Mouse (Mus musculus) limb, embryonic 14.5 days (tissue): ENCODE measurements around the gene Lrp8. TPM values are rescaled to one million over a fixed set of nuclear protein-coding genes. Genes with fewer than 3 reads are reported as not detected.

Source experiments
- ATAC-seq: fragments of 200-750 bp; cut with Nextera tagmentation; 2 replicates; pipeline ENCODE4 v1.8.0; 2017; ENCODE audit warnings: low read depth, moderate number of reproducible peaks, moderate TSS enrichment; ENCODE audit not compliant: low FRiP score
- DNase-seq: peaks from one replicate; pipeline ENCODE4 v3.0.0-alpha.2; 2015; ENCODE audit warnings: low spot score
- H3K27ac ChIP-seq: fragments of 300-500 bp; sonication (generic); replicated peaks from 2 replicates; pipeline ENCODE4 v1.5.1; 2014; ENCODE audit warnings: low read depth, mild to moderate bottlenecking, low read length, moderate library complexity, mixed read lengths
- H3K27me3 ChIP-seq: fragments of 300-500 bp; sonication (generic); 2 replicates; pipeline ENCODE4 v1.6.1; 2014; ENCODE audit warnings: low read length, mixed read lengths; ENCODE audit not compliant: control insufficient read depth, insufficient read depth
- H3K36me3 ChIP-seq: fragments of 300-500 bp; sonication (generic); 2 replicates; pipeline ENCODE4 v1.6.1; 2014; ENCODE audit warnings: mild to moderate bottlenecking, low read length, moderate library complexity, mixed read lengths; ENCODE audit not compliant: control insufficient read depth, insufficient read depth
- H3K4me1 ChIP-seq: fragments of 300-500 bp; sonication (generic); 2 replicates; pipeline ENCODE4 v1.6.1; 2014; ENCODE audit warnings: antibody characterized with exemption, low read length, mixed read lengths; ENCODE audit not compliant: control insufficient read depth, insufficient read depth
- H3K4me2 ChIP-seq: fragments of 300-500 bp; sonication (generic); replicated peaks from 2 replicates; pipeline ENCODE4 v1.6.1; 2014; ENCODE audit warnings: low read depth, mild to moderate bottlenecking, low read length, moderate library complexity; ENCODE audit not compliant: severe bottlenecking
- H3K4me3 ChIP-seq: fragments of 300-500 bp; sonication (generic); replicated peaks from 2 replicates; pipeline ENCODE4 v1.5.1; 2014; ENCODE audit warnings: low read length
- H3K9ac ChIP-seq: fragments of 300-500 bp; sonication (generic); 2 replicates; pipeline ENCODE4 v1.6.1; 2014; ENCODE audit warnings: mild to moderate bottlenecking, low read depth, low read length, moderate library complexity; ENCODE audit not compliant: severe bottlenecking
- H3K9me3 ChIP-seq: fragments of 300-500 bp; sonication (generic); 2 replicates; pipeline ENCODE4 v1.6.1; 2016; ENCODE audit warnings: low read length; ENCODE audit not compliant: control insufficient read depth
- POLR2A ChIP-seq: fragments of 200-500 bp; IDR thresholded peaks from 2 replicates; pipeline ENCODE4 v1.8.0; 2012; ENCODE audit warnings: inconsistent platforms, mild to moderate bottlenecking, moderate library complexity, borderline replicate concordance; ENCODE audit not compliant: insufficient read depth, insufficient read length; ENCODE audit errors: extremely low read depth
- WGBS: fragments of 180-500 bp; shearing (Covaris S2); extraction: QIAGEN DNeasy Blood & Tissue Kit; methylation state at CpG from one replicate; pipeline ENCODE4 v1.1.7; 2014; 5-methylcytosine and 5-hydroxymethylcytosine counted together
- polyA plus RNA-seq, 2 experiments: library from polyadenylated mRNA; depleted of rRNA in 1 of 2; stranded (reverse) in 1 of 2; unstranded in 1 of 2; fragments of >200 nt; fragmentation: Nextera tagmentation in 1 of 2; extraction: Ambion mirVana in 1 of 2; gene quantifications; 2 replicates each; pipeline versions ENCODE4 v1.2.1 to v1.2.3; 2012 to 2014

The Lrp8 gene
- polyA plus RNA-seq, 2 experiments = 3.2 to 10.5 TPM

- no peaks in the 10 kb centered on the region for H3K36me3 ChIP-seq
- ATAC-seq (peak; percentile 69), DNase-seq (peak; percentile 75)
- H3K9ac ChIP-seq = peak overlapping the region; percentile 60
- H3K9me3 ChIP-seq = no peaks in the 10 kb centered on the region
- H3K27ac ChIP-seq = 0 out of 2 replicates have a peak overlapping the region, but pooled peaks have one; percentile 48
- H3K4me2 ChIP-seq = peak overlapping the region; percentile 75
- peaks cover 4% of the 10 kb centered on the region; the same call in 1 of the 2 replicates for H3K27me3 ChIP-seq
- TF ChIP-seq POLR2A = no peak
- peaks cover 8% of the 10 kb centered on the region for H3K4me1 ChIP-seq
- whole genome bisulfite sequencing = 1% methylated on average over 34 of the region's 41 CpGs
- H3K4me3 ChIP-seq = peak overlapping the region; percentile 63
Observed at GRCm38 (mm10) chr4:107801366-107802184, 486 bp upstream of the Lrp8 start.

GRCm38 (mm10) chr4:107802450-107803331, 630 bp downstream of the Lrp8 start:
- whole genome bisulfite sequencing = 0% methylated on average over 44 of the region's 65 CpGs
- H3K27ac ChIP-seq = no peak overlapping the region
- peak overlapping the region; percentile 63 for H3K4me3 ChIP-seq
- peaks cover 8% of the 10 kb centered on the region for H3K4me1 ChIP-seq
- TF ChIP-seq POLR2A = no peak
- no peak for DNase-seq
- peaks cover 4% of the 10 kb centered on the region; the same call in 1 of the 2 replicates for H3K27me3 ChIP-seq
- peak overlapping the region; percentile 60 for H3K9ac ChIP-seq
- H3K4me2 ChIP-seq = peak overlapping the region; percentile 75
- no peaks in the 10 kb centered on the region for H3K36me3 ChIP-seq
- no peaks in the 10 kb centered on the region for H3K9me3 ChIP-seq
- ATAC-seq = no peak

- no peak for TF ChIP-seq POLR2A
- under 1% methylated on average over 36 of the region's 46 CpGs for WGBS
- Histone ChIP-seq H3K9ac (peak overlapping the region; percentile 60), H3K9me3 (no peaks in the 10 kb centered on the region), H3K27me3 (peaks cover 4% of the 10 kb centered on the region; the same call in 1 of the 2 replicates), H3K4me3 (peak overlapping the region; percentile 63), H3K36me3 (no peaks in the 10 kb centered on the region), H3K27ac (no peak overlapping the region), H3K4me2 (peak overlapping the region; percentile 75), H3K4me1 (peaks cover 8% of the 10 kb centered on the region)
- peak; percentile 84 for ATAC-seq
- peak; percentile 79 for DNase-seq
Observed at GRCm38 (mm10) chr4:107803351-107804106, 1.5 kb downstream of the Lrp8 start.

- WGBS = 71% methylated on average over 3 of the region's 3 CpGs
- no peak for ATAC-seq
Observed at GRCm38 (mm10) chr4:107805491-107805890, 3.4 kb downstream of the Lrp8 start.

More at GRCm38 (mm10) chr4:107805491-107805890, 3.4 kb downstream of the Lrp8 start:
- H3K4me2 ChIP-seq = no peak overlapping the region
- no peak for DNase-seq
- H3K27ac ChIP-seq = no peak overlapping the region
- H3K27me3 ChIP-seq = peaks cover 3% of the 10 kb centered on the region; the same call in 1 of the 2 replicates
- H3K36me3 ChIP-seq = no peaks in the 10 kb centered on the region
- no peak overlapping the region for H3K9ac ChIP-seq
- H3K9me3 ChIP-seq = no peaks in the 10 kb centered on the region
- peaks cover 8% of the 10 kb centered on the region for H3K4me1 ChIP-seq
- no peak for TF ChIP-seq POLR2A
- no peak overlapping the region for H3K4me3 ChIP-seq
